Mouse (Mus musculus): ENCODE data around the gene Kcnn1.

Gene Kcnn1

DNA sequence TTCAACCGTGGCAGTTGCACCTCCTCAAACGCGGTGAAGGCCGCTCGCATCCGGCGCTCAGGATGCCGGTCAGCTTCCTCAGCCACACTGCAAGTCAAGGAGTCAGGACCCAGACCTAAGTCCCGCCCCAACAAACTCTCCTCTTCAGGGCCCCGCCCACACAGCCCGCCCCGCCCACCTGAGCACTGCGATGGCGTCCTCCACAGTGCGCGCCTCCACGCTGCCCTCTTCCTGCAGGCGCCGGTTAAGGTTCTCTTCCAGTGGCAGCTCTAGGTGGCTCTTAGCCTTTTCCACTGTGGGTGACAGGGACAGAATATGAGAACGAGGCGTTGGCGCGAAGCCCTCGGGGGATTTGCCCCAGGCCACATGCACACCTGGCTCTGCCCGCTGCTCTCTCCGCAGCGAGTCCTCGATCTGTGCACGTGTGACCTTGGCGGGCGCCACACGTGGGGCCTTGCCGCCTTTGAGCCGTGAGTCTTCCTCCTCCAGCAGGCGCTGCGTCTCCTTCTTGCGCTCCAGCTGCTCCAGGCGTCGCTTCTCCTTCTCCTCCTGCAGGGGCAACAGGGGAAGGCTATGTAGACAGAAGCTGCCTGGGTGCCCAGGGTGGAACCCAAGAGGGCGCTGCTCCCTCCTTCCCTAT, 5.6 kb upstream of the Kcnn1 start:
- no peak for DNase-seq (ENCODE audit: low spot score in 2 of 2)

DNA sequence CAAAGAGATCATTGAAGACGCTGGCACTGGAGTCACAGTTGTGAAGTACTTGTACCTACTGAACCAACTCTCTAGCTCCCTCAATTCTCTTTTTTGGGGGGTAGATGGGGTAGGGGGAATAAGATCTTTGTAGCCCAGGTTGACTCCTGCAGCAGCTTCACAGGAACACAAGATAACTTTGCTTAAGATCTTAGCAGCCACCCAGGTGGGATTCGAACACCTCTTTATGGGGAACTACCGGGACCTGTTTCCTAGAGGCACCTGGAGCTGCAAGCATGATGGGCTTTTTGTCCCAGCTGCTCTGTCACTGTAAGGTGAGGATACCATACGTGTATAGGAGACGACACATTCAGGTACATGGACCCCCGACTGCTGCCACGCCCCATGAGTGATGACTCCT, 3.5 kb upstream of the Kcnn1 start:
- DNase-seq (ENCODE audit: low spot score in 2 of 2) = no peak

GRCm38 (mm10) chr8:70866001-70866520, 3.0 kb upstream of the Kcnn1 start:
- DNase-seq (ENCODE audit: low spot score in 2 of 2) = no peak

- DNase-seq (ENCODE audit: low spot score in 2 of 2) = peak; percentile 100
Measured at GRCm38 (mm10) chr8:70865350-70866000, 2.4 kb upstream of the Kcnn1 start.

DNA sequence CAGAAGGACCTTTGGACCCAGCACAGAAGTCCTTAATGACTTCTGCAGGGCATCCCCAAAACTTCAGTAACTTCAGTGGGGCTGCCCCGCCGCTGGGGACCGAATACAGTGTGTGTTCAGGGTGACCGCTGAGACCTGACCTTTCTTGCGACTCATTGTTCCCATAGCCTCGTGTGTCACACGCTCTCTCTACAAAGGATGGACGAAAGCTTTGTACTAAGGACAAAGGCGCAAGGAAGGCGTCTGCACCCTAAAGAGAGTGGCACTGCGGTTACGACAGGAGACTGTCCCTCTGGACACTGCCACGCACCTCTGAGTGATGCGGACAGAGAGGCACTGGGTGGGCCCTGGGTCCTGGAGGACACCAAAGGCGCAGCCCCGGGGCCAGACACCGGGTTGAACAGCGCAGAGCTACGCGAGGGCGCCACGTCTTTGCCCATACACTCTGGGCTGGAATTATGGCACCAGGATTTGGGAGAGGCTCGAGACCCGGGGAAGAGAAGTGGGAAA, 1.7 kb upstream of the Kcnn1 start:
- DNase-seq (ENCODE audit: low spot score in 2 of 2) = no peak

GRCm38 (mm10) chr8:70863956-70864711, 1.1 kb upstream of the Kcnn1 start:
- DNase-seq (ENCODE audit: low spot score in 2 of 2) = no peak

- no peak for DNase-seq (ENCODE audit: low spot score in 2 of 2)
Measured at GRCm38 (mm10) chr8:70857516-70857915, 5.5 kb downstream of the Kcnn1 start.

DNA sequence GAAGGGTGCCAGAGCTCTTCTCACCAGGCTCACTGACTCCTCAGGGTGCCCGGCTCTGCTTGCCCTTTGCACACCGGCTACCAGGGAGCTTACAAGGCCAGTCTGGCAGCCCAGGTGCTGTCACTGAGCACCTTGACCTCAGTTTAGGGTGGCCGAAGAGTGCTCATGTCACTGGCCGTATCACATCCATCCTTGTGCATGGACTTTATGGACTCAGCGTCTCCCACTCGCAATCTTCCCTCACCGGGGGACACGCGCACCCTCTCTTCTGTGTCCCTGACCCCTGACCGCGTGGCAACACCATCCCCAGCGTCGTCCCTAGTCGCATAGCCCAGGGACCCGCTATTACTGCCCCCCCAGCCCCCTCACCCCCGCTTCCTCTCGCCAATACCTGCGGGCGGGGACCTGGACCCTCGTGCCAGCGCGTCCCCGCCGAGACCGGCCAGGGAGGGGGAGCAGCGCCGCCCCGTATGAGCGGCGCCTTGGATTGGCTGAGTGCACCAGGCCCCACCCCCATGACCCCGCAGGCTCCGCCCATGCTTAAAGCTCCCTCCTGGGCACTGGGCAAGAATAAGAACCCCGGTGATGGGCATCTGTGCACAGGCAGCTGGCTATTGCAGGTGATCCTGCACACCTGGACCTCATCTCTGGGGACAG, 6.4 kb downstream of the Kcnn1 start:
- DNase-seq (ENCODE audit: low spot score in 2 of 2) = peak in 1 of 2 experiments; percentile 73

DNA sequence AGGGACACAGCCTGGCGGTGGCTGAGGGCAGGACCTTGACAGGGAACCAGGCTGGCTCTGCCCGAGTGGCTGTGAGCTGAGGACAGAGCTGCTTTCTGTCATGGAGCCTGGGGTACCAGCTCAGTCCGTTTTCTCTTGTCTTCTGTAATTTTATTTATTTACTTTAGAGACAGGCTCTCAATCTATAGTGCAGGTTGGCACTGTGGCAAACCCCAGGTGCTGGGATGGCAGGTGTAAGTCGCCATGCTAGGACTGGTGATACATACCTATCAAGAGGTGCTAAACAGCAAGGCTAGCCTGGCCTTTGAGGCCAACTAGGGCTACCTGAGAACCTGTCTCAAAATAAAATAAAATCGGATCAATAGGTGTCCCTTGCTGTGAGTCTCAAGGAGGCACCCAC, 7.0 kb downstream of the Kcnn1 start:
- no peak for DNase-seq (ENCODE audit: low spot score in 2 of 2)

- DNase-seq (ENCODE audit: low spot score in 2 of 2) = no peak
Measured at GRCm38 (mm10) chr8:70853863-70854262, 9.2 kb downstream of the Kcnn1 start.

GRCm38 (mm10) chr8:70852595-70853231, 10.3 kb downstream of the Kcnn1 start:
- DNase-seq (ENCODE audit: low spot score in 2 of 2) = no peak

DNA sequence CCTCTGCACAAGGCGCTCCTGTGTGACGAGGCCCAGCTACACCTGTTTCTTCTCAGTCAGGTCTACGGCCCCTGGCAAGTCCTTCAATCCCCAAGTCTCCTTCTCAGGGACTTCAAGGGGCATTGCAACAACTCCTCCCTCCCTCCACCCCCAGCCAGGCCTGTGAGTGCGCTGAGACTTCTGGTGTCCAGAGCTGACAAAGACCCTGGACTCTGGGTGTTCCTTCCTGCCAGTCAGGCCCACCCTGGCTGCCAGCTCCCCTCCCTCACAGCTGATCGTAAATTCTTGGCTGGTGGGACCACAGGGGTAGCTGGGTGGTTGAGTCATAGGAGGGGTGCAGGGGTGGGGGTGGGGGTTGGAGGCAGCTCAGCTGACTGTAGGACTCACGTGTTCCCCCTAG, 11.2 kb downstream of the Kcnn1 start:
- DNase-seq (ENCODE audit: low spot score in 2 of 2) = no peak

DNA sequence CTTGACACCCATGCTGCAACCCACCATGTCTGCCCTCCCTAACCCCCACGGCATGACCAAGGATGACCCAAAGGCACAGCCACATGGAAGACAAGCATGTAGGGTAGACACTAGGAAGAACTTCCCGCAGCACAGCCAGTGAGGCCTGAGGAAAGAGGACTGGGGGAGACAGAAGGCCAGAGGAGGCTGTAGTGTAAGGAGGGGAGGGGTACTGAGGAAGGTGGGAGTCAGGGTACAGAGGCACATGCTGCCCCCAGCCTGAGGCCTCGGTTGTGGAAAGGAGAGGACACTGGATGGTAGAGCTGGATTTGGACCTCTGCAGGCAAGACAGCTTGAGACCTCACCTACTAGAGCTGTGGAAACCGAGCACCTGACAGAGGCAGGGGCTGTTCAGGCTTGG, 12.1 kb downstream of the Kcnn1 start:
- no peak for DNase-seq (ENCODE audit: low spot score in 2 of 2)

DNA sequence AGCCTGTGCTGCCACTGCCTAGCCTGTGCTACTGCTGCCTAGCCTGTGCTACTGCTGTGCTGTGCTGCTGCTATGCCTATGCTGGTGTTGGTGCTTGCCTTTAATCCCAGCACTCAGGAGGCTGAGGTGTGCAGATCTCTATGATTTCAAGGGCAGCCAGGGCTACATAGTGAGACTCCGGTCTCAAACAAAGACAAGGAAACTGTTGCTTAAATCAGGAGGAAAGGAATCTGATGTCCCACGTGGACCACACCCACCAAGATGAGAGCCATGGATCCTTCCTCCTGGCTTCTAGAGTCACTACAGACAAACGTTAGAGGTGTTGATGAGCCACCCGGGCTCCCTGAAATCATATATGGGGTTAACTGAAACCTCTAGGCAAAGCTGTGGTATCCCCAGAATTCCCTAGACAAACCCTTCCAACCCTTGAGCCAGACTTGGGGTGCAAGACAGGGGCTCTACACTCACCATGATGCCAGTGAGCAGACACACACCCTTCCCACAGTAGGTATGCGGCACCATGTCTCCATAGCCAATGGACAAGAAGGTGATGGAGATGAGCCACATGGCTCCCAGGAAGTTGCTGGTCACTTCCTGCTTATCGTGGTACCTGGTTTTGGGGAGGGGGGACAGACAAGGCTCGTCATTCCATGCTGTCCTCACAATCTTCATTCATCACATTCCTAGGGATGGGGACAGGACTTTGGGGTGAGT, 12.8 kb downstream of the Kcnn1 start:
- DNase-seq (ENCODE audit: low spot score in 2 of 2) = no peak

DNA sequence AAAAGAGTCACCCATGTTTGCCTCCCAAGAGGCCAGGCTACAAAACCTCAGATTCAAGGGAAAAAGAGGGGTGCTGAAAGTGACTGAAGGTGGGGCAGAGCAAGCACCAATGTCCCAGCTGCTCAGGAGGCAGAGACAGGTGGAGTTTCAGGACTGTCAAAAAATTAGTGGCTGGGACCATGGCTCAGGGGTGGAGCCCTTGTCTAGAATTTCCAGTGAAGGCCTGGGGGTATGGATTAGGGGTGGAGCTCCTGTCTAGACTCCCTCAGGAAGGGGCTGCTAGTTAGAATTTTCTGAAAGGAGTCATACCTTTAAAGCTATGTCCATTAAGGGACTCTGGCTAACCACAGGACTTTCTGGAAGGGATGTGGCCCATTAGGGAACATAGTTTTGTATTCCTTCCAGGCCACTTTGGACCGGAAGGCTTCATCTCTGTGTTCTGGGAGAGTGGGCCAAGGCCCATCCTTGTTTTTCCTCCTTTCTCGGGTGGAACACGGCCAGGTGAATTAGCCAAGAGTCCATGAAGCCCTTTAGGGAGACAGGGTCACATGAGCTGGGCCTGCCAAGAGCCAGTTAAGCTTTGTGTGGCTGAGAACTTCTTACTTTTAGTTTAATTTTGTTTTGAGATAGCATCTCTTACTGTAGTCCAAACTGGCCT, 13.6 kb downstream of the Kcnn1 start:
- DNase-seq (ENCODE audit: low spot score in 2 of 2) = no peak

DNA sequence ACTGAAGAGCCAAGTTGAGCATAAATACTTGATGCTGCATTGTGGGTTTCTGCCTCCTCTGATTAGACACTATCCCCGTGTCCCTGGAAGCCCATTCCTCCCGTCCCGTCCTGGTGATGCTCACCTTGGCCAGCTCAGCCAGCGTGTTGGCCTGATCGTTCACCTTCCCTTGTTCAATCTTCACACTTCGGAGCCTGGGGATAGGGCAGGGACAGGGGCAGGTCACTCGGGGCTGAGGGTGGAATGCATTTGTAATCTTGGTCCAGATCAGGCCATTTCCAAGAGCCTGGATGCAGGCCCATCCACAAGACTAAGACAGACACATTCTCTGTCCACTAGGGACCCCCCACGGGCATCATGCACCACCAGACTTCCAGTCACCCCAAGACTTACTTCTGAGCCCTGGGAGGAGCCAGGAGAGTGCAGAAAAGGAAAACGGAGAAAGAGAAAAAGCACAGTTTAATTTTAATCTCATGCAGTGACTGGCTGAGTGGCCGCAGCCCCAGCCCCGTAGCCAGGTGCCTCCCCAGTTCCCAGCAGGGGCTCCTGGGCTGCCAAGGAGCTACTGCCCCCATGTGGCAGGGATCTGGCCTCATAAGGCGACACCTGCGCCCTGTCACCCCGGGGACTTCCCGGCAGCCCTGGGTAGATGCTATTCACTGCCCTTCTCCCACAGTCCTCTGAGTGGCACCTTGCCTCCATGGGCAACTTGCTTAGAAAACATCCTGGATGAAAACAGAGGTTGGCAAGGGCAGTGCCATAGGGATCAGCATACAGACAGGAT, 16.5 kb downstream of the Kcnn1 start:
- DNase-seq (ENCODE audit: low spot score in 2 of 2) = no peak

GRCm38 (mm10) chr8:70845108-70845507, 17.9 kb downstream of the Kcnn1 start:
- DNase-seq (ENCODE audit: low spot score in 2 of 2) = no peak

DNA sequence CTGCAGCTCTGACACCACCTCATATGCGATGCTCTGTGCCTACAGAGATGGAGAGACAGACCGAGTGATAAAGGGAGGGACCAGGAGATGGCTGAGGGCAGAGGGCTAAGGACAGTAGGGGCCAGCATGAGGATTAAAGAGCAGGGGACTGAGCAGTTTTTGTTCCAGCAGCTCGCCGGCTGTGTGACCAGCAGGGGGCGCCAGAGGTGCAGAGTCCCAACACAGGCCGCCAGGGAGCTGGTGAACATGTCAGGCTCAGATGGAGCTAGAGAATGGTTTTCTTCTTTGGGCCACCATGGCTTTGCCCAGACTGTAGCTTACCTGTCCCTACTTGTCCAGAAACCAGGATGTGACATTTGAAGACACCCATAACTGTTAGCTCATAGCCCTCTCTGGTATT, 18.5 kb downstream of the Kcnn1 start:
- DNase-seq (ENCODE audit: low spot score in 2 of 2) = peak in 1 of 2 experiments; percentile 85

GRCm38 (mm10) chr8:70843941-70844340, 19.1 kb downstream of the Kcnn1 start:
- no peak for DNase-seq (ENCODE audit: low spot score in 2 of 2)
